Mouse (Mus musculus) frontal cortex, adult 2 months (tissue): ENCODE measurements at regions not wholly inside any gene's neighbourhood (a gene's known extent, or its start where the extent isn't known, plus 50 kb on each side); places are given as distances from the start of the nearest gene placed in this dataset.

Experiments
- DNase-seq, 2 experiments: peaks; one replicate each; pipeline ENCODE4 v3.0.0; 2022; ENCODE audit warnings: low spot score in 1 of 2; ENCODE audit errors: extremely low spot score in 1 of 2

- DNase-seq, result peak in 1 of 2 experiments; percentile 12
Observed at GRCm38 (mm10) chr3:18906210-18906609, 722.3 kb downstream of the 1700064H15Rik start.

DNA sequence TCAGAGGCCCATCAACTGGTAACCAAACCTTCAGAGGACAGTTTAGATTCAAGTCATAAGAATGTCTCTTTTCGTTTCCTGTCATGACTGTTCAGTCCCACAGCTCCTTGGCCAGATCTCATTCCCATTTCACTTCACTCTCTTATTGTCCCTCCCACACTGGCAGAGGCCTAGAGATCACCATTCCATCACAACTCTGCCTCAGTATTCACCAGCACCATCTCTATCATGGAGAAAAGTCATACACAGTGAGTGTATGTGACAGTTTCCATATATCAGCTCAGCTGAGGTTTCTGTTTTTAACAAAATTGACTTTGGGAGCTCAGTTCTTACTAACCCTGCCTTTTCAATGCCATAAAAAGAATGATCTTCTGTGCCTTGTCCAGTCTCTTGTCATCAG, 719.7 kb downstream of the 1700064H15Rik start:
- no peak for DNase-seq

- DNase-seq, result no peak
Observed at GRCm38 (mm10) chr3:18928401-18929104, 699.9 kb downstream of the 1700064H15Rik start.

DNA sequence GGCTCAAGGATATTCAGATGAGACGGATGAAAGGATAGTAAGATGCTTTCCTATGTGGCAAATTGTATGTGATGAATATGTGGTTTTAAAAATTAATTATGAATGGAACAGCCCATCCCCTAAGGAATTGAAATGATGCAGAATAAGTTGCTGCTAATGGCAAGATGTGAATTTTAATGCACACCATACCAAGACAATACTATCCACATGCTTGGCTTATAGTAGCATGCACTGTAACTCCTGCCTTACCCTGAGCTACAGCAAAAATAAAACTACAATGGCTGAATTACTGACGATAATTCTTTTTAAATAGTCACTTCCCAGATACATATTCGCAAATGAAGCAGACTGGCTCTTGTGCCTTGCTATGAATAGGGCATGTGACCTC, 699.4 kb downstream of the 1700064H15Rik start:
- DNase-seq, result no peak

- peak in 1 of 2 experiments; percentile 11 for DNase-seq
Observed at GRCm38 (mm10) chr3:18932983-18933726, 695.3 kb downstream of the 1700064H15Rik start.

GRCm38 (mm10) chr3:18934891-18935290, 693.6 kb downstream of the 1700064H15Rik start:
- DNase-seq, result no peak

DNA sequence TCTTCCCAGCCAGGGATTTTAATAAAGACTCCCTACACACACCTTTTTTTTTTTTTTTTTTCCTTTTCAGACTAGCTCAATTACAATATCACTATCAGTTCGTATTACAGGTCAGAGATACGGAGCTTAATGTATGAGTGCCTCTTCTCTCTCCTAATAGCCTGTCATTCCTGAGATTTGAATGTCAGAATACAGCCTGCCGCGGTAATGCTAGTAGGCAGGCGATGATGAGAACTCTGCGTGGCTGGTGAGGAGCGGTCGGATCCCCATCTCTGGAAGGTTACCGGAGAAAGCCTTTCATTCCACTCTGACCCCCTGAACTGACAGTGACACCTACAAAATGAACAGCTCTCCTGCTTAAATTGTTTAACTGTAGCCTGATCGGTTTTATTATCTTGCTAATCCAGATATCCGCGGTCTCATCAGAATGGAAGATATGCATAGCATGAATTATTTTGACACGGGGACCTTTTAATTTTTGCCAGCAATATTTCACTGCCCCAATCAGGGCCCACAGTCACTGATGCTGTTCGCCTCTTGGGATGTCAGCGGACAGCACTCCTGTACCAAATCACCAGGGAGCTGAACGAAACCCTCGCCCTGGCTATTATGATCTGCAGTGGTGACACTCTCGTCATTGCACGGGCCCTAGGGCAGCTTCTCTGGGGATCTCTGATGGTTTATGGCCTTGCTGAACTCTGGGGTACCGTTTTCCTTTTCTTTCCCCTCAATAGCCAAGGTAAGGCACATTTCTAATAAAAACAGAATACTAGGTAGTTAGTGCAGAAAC, 690.9 kb downstream of the 1700064H15Rik start:
- no peak for DNase-seq

DNA sequence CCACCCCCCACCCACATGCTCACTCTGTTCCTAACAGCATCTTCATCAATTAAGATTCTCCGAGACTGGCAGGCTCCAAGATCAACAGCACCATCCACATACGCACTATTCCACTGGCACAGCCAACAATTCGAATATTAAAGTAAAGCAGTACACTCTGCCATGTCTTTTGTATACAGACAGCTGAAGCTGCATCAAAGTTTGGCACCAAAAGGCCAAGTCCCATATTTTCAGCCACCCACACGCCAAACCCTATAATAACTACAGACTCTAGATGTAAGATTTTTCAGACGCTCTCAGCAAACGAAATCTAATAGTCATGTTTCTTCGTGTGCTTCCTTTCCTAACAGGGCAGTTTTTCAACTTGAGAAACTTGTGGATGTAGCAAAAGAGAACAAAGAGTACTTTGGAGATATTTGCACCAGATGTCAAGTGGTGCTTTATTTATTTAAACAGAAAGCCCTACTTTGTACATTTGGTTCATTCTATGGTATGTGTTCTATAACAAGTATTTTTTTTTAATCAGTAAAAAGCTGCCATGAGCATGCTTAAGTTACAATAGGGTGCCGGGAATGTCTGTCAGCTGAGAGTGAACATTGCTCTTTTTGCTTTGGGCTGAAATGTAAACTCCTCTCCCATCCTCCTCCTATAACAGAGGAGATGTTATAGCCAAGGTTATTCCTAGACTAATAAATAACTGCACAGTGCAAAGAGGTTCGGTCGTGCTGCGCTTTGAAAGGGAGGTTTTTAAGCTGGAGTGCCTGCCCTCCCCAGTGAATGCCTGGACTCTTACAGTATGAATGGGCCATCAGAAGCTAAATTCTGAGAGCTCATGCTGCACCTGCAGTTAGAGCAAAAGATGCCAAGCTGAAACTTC, 686.9 kb downstream of the 1700064H15Rik start:
- DNase-seq, result peak; percentile 42 to 47

GRCm38 (mm10) chr3:18960341-18960740, 668.1 kb downstream of the 1700064H15Rik start:
- no peak for DNase-seq

DNA sequence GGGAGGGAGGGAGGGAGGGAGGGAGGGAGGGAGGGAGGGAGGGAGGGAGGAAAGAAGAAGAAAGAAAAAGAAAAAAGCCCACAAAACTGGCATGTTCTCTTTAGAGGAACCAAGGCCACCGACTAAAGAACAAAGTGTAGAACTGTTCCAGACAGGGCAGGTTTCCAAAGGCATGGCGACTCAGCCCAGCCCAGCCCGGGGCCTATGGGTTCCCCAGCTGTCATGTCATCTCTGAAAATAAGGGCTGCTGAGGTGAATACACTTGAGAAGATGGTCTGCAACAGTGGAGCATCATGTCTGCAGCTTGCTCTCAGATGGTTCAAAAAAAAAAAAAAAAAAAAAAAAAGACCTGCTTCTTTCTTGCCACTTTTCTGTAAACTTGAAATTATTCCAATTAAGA, 639.8 kb downstream of the 1700064H15Rik start:
- DNase-seq, result no peak

DNA sequence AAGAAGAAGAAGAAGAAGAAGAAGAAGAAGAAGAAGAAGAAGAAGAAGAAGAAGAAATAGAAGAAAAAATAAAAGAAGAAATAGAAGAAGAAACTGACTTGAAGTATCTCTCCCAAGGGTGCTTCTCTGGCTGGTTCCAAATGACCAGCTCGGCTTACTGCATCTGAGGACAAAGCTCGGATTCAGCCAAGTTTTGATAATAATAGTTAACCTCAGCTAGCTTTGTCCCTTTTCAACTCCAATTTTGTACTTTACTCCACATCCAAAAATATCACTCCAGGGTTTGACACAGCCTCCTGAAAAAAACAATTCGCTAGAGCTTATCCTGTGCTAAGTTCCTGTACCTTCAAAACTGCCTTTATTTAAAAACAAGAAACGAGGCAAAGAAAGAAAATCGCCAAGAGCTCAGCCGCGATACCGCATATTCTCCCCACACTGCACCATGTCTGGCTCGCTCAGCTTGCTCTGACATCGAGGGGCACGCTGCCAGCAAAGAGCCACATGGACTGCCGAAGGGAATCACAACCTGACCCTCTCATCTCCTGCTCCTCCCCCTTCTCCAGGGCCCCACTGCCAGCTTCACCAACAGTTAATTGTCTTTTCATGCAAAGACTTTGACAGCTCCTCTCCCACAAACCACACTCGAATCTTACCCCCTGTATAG, 638.8 kb downstream of the 1700064H15Rik start:
- peak in 1 of 2 experiments; percentile 19 for DNase-seq

GRCm38 (mm10) chr3:19000179-19000578, 628.3 kb downstream of the 1700064H15Rik start:
- DNase-seq, result no peak

- no peak for DNase-seq
Observed at GRCm38 (mm10) chr3:19002056-19002455, 626.4 kb downstream of the 1700064H15Rik start.

DNA sequence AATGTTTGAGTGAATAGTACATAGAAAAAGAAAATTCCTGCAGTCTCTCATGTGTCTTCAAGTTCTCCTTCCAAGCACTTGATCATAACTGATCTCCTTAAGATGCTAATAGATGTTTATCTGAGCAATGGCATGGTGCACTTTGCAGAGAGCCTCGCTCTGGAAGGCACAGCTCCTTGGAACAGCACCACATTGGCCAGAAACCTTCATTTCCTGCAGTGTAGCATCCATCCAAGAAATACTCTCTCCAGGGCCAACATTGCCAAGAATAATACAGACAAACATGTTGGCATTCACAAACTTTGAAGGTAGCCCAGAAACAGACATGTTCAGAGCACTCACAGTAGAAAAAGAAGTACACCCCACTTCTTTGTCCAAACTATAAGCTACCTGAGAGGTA, 623.7 kb downstream of the 1700064H15Rik start:
- DNase-seq, result no peak

DNA sequence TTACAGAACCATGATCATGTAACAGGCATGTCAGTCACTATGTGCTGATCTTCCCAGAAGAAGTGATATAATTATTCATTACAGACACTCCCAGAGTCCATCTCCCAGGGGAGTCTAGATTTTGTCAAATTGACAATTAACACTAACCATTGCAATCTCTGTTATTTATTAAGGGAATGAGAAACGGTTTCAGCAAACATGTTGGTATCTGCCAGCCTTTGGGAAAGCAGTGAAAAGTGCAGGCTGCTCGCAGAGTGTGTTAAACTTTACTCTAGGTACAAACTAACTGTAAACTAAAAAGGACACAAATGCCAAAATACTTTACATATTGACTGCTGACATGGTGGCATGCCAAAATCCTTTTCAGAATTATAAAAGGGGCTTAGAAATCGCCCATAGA, 583.9 kb downstream of the 1700064H15Rik start:
- DNase-seq, result no peak

- no peak for DNase-seq
Observed at GRCm38 (mm10) chr3:19045933-19046332, 582.5 kb downstream of the 1700064H15Rik start.

- no peak for DNase-seq
Observed at GRCm38 (mm10) chr3:19046610-19047009, 581.9 kb downstream of the 1700064H15Rik start.

GRCm38 (mm10) chr3:19055961-19056360, 572.5 kb downstream of the 1700064H15Rik start:
- DNase-seq, result peak in 1 of 2 experiments; percentile 26

GRCm38 (mm10) chr3:19056623-19057022, 571.9 kb downstream of the 1700064H15Rik start:
- DNase-seq, result no peak
